Mouse (Mus musculus): ENCODE results near the gene Plbd1. TPM values are rescaled to one million over a fixed set of nuclear protein-coding genes. Genes with fewer than 3 reads are reported as not detected.
A peak's percentile ranks its signal among the peaks of the same experiment; 100 is the strongest.

Gene Plbd1
- under 1 TPM in 1 of 4 experiments, not detected in 3; 0.27 TPM for total RNA-seq (2022)

DNA sequence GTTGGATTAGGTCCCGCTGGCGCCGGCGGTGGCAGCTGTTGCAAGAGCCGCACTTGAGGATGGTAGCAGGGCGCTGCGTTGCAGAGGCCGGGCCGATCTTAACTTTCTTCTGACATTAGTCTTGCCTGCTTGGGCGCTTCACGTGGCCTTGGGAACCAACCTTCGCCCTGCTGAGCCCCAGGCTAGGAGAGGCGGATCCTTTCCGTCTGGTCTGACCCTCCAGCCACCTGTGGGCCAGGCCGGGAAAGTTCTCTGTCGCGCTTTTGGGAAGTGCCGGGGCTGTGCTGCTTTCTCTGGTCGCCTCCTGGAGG lies at the start of gene Plbd1:
Plbd1 (minus strand) TSS at position 223 of the 311 bp plus-strand sequence.
- DNase-seq (ENCODE audit: low spot score in 2 of 2): no peak

DNA sequence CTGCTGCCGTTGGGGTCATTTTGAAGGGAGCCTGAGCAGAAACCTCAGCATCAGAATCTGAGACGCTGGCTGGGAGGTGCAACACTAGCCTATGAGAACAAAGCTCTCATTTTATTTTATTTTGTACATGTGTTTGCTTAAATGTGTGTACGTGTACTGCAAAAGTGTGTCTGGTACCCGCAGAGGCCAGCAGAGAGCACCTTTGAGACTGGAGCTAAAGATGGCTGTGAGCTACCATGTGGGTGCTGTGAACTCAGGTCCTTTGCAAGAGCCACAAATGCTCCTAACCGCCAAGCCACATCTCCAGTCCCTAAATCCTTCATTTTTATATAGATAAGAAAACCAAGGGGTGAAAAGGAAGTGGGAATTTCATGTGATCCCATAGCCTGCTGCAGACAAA lies 48.7 kb upstream of the Plbd1 start:
- DNase-seq (ENCODE audit: low spot score in 2 of 2): no peak

DNA sequence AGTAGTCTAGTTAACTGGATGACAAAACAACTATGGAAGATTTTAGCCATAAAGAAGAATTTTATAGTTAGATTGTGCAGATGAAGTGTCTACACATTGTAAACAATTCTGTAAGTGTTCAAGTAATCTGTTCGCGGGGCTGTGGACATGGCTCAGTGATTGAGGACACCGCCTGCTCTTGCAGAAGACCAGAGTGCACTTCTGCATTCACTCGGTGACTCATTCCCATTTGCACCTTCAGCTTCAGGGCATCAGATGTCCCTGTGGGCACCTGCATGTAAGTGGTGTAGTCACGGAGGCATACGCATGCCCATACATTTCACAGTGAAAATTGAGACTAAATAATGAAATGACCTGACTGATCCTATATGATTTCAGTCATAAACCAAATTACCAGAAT lies 46.9 kb upstream of the Plbd1 start:
- DNase-seq (ENCODE audit: low spot score in 2 of 2): no peak

DNA sequence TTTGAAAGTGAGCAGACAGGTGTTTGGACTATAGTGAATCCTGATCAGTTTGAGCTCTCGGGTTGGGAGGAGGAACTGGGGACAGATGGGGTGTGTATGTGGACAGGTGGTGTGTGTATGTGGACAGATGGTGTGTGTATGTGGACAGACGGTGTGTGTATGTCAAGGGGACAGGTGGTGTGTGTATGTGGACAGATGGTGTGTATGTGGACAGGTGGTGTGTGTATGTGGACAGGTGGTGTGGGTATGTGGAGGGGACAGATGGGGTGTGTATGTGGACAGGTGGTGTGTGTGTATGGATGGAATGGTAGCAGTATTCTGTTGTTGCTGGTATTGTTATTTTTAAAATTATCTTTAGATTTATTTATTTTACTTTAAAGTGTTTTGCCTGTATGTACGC lies 40.1 kb upstream of the Plbd1 start:
- no peak for DNase-seq (ENCODE audit: low spot score in 2 of 2)

DNA sequence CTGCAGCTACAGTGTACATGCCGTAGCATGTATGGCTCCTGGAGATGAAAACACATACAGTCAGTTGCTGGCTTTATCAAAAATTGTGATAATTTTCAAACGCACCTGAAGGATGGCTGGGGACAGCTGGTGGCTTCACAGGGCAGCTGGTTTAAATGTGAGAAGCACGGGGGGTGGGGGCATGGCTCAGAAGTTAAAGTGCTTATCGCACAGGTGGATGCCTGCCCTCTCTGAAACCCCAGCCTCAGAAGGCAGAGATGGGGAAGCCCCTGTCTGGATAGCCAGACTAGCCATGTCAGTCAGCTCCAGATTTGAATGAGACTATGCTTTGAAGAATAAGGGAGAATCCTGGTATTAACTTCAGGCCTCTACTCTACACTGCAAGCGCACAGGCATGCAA lies 39.5 kb upstream of the Plbd1 start:
- no peak for DNase-seq (ENCODE audit: low spot score in 2 of 2)

DNA sequence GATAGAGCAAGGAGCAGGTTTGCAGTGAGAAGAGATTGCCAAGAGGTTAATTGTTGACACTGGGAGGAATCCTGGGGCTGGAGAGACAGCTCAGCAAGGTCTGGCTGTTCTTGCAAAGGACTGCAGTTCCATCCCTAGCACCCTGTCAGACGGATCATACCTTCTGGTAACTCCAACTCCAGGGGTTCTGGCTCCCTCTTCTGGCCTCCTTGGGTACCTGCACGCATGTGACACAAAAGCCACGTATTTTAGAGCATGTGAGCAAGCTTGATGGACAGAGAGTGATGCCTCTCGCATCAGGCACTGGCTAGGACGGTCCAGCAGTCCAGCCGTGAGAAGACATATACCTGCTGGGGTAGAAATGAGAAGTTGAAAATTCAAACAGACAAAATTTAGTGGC lies 29.6 kb upstream of the Plbd1 start:
- DNase-seq (ENCODE audit: low spot score in 2 of 2): no peak

DNA sequence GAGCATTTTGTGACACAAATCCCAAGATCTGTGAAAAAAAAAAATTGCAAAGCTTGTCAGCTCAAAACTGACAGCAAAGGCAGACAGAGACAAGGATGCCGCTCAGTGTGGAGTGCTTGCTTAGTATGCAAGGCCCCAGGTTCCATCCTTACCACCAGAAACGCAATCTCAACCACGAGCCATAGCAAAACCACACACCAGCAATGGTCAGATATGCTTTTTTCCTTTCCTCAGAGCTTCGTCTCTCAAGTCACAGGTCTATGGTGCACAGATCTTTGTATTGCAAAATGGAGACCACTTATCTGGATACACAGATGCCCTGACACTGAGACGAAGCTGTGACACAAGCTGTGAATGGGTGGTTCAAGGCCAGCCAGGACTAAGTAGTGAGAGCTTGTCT lies 28.8 kb upstream of the Plbd1 start:
- DNase-seq (ENCODE audit: low spot score in 2 of 2): no peak

DNA sequence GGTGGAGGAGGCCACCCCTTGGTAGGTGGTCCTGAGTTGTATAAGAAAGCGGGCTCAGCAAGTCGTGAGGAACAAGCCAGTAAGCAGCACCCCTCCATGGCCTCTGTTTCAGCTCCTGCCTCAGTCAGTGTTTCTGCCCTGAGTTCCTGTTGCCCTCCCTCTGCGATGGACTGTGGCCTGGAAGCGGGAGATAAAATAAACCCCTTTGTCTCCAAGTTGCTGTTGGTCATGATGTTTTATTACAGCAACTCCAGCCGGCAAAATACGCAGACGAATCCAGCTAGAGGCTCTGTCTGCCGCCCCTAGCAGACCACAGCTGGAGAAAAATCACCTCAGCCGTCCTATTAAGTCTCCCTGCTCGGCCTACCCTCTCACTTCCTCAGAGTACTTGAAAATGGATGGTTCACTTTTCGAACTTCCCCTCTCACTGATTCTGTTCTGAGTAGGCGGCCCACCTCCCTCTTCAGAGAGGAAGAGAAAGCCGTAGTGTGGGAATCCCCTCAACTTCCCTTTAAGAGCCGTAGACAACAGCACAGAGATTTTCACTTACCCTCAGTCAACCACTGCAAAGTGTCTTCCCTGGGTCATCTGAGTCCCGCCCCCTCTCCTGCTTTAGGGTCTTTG lies 28.2 kb upstream of the Plbd1 start:
- no peak for DNase-seq (ENCODE audit: low spot score in 2 of 2)

DNA sequence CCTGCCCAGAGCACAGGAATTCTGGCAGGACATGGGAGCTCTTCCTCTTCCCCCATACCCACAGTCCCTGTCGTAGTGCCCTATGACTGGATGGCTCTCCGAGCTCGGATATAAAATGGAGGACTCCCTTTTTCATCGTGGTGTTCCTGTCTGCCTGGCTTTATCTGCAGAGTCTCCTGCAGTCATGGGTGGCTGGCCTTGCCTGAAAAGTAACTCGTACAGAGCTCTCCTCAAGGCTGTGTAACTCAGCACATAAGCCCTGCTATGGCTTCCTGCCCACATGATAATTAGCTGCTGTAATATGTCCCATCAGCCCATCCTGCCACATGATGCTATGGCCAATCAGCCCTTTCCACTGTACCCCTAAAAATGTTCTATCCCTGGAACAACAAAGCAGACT lies 23.7 kb upstream of the Plbd1 start:
- DNase-seq (ENCODE audit: low spot score in 2 of 2): no peak

DNA sequence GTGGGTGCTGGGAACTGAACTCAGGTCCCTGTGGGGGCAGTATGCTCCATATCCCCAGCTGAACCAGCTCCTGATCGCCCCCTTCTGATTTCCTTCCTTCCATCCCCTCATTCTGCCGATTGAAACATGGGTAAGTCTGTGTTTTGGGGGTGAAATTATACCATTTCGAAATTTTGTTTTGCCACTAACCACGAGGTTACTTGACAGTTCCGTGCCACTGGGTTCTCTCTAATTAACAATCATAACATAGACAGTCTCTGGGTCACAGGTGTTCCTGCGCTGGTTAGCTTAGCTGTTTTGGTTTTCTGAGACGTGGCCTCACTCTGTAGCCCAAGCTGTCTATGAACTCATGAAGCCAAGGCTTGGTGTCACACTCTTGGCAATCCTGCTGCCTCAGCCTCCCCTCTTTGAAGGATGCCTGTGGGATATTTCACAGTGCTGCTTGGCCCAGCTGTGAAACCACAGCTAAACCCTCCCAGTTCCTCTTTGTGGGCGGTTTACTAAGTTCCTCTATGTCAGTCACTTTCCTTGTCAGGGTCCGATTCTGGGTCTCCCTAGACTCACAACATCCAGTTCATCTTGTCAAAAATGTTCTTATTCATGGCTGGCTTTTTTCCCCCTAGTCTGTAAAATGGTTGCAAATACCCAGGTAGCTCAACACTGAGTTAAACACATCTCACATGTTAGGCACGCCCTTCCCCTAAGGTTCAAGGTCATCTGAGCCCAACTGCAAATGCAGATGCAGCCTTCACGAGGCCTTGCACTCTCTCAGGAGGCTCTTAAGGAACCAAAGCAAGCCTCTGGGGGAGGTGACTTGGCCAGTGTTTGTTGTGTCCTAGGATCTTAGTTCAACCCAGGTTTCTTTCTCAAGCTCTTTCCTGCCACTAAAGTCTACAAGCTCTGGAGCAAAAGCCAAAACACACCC lies 21.9 kb upstream of the Plbd1 start:
- no peak for DNase-seq (ENCODE audit: low spot score in 2 of 2)

DNA sequence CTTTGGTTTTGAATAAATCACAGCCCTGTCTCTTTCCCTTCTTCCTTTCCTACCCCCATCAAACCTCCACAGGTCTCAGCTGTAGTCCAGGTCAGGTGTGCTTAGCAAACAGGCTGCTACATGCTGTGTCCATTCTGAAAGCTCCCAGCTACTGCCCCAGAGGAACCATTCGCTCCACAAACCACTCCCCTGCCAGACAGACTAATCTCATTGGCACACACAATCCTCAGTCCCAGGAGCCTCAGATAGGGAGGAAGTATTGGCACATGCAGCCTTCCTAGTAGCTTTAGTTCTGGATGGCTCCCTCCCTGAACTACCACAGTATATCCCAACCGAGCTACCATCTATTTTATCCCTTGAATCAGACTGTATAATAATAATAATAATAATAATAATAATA lies 17.7 kb upstream of the Plbd1 start:
- DNase-seq (ENCODE audit: low spot score in 2 of 2): no peak

DNA sequence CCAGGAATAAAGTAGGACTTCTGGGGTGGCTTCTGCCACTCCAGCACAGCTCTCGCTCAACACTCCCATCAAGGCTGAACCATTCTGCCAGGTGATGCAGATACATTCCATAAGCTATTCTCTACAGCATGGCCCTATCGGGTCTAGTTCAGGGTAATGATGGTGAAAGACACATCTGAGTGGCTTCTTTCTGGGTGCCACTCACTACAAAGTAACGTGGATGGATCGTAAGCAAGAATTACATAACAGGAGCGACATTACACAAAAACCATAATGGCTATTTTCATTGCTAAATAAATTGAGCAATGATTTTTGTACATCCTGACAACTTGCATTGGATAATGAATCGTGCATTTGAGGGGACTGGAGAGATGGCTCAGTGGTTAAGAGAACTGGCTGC lies 13.2 kb upstream of the Plbd1 start:
- no peak for DNase-seq (ENCODE audit: low spot score in 2 of 2)

DNA sequence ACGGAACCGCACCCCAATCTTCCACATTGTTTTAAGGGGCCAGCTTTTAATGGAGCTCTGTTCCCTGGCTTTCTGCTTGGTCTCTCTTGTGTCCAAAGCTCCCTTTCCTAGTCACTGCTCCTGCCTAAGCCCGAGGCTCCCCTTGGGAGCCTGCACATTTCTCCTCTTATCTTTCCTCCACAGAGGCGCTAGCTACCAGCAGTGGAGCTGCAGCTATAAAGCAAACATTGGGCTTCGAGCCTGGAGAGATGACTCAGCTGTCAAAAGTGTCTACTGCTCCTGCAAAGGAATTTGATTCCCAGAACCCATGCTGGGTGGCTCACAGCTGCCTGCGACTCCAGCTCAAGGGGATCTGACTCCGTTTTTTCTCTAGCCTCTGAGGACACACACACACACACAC lies 10.7 kb upstream of the Plbd1 start:
- DNase-seq (ENCODE audit: low spot score in 2 of 2): peak; percentile 44 to 64

DNA sequence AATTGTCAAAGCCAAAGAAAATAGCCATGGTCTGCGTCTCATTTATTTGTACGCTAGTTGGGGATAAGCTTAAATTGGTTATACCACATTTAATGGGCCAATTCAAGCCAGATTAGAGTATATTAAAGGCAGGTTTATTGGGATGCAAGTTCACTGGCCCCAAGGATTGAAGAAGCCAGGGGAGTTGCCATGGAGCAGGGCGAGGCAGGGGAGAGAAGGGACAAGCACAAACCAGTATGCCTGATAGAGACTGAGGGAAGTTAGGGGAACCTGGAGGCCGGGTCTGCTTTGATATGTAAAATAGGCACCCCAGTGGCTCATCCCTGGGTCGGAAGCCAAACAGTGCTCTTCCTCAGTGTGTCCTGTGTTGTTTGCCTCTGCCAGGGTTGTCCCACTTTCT lies 7.5 kb upstream of the Plbd1 start:
- DNase-seq (ENCODE audit: low spot score in 2 of 2): no peak

DNA sequence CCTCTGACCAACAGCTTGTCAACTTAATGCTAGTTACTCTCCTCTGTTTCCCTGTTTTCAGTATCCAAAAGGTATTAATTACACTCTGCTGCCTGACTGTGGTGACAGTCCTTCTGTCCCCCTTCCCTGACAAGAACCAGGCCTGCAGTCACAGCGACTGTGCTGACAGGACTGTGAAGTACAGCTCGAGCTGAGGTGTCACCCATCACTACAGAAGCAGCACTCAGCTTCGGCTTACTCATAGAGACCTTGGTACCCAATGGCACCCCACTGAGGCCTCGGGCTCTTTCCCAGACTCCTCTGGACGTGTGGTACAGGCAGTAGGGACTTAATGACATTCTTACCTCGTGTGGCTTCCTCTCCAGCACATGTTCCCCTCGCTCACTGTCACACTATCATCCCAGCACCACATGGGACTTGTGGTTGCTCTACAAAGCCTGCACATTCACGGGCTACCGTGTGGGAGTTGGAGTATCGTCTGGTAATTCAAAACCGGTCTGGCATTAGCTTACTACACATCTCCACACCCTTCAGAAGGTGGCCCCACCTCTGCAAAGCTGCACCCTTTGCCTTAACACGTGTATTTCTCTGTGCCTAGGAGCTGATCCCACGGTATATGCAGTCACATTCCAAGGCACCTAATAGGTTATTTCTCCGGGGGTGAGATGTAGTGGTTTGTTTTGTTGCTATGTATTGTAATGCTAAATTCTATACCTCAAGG lies 6.7 kb upstream of the Plbd1 start:
- DNase-seq (ENCODE audit: low spot score in 2 of 2): no peak

DNA sequence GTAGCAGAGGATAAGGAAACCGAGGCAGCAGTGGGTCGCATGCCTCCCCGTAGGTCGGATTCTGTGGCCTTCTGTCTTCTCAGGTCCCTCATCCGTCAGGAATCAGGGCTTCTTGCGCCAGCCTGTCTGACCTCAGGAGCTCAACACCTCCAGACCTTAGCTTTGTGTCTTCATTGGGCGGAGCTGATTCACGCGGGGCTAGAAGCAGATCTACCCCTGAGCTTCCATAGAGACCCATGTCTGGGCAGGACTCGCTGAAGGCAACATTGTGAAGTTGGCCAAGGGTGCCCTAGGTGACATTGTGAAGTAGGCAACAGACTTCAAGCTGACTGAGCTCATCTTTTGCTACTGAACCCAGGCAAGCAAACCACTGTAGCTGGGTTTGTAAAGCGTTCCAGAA lies 335 bp upstream of the Plbd1 start:
- DNase-seq (ENCODE audit: low spot score in 2 of 2): no peak

DNA sequence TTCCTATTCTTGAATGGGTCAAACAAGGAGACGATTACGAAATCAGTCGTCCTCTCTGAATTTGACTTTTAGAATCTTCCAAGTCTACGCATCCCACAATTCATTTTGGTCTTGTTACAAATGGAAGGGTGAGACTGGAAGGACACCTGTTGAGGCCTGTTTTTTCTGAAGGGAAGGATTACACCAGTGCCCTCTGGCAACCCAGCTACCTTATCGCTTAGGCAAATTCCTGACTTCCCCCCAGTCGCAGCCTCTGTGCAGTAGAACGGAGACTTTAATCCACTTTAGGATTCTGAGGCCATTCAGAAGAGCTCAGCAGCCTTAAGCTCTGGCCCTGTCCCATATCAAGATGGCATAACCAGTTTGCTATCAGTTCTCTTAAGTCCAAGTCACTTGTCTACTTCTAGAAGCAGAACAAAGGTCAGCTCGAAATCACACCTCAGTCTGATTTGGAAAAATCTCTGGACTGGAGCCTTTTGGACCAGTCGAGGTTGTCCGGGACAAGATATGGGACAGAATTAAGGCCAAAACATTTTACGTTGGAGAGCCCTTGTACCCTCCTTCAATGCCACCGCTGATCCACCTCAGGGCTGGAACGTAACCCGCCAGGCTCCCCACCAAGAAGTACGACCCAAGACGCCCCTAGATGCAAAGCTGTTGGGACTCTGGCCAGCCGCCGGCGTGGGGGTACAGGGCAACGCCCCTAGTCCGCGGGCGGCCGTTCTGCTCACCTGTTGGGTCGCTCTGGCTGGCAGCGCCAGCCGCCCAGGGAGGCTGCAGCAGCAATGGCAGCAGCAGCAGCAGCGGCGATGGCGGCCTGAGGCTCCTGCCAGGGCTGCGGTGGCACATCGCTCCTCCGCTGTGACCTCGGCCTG lies 660 bp downstream of the Plbd1 start:
- DNase-seq (ENCODE audit: low spot score in 2 of 2): no peak

DNA sequence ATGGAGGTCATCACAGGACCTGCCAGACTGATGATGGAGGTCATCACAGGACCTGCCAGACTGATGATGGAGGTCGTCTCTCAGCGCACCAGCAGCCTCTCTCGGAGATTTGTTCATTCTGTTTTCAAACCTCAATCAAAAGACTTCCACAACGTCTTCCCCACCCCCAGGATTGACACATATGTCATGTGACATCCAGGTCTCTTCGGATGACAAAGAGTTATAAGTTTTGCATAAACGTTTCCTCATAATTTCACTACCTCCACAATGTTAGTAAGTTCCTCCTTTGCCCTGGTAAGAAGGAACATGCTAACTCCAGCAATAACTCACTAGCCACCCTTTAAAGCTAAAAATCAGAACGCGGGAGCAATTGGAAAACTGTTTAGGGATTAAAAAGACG lies 2.5 kb downstream of the Plbd1 start:
- DNase-seq (ENCODE audit: low spot score in 2 of 2): no peak

DNA sequence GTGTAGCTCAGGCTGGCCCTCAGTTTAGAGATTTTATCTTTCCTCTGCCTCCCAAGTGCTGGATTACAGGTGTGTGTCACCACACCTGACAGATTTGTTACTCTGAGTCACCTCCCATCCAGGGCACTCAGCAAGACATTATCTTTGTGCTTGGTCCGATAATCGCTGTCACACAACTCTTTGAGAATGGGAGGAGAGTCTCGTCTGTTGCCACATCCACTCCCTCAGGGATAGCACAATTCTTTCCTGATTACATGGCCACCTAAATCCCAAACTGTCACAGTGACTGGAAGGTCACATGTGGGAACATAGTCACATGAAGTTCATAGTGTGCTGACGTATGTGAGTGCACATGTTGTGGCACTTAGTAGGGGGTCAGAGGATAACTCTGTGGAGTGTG lies 3.4 kb downstream of the Plbd1 start:
- no peak for DNase-seq (ENCODE audit: low spot score in 2 of 2)

DNA sequence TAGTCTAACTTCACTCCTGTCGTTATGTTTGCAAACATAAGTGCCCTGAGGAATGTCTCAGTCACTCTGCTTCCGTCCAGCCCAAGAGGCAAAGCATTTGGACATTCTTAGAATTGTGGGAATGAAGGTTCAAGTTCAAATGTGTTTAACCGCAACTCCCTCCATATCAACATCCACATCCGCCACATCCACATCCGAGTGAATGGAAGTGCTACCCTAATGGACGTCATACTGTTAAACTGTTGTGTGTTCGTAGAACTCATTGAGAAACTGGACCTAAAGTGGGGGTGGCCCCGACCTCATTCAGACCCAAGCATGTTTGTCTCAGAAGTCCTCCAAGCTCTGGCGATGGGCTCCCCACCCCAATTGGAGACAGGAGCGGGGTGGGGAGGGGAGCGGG lies 5.9 kb downstream of the Plbd1 start:
- no peak for DNase-seq (ENCODE audit: low spot score in 2 of 2)

DNA sequence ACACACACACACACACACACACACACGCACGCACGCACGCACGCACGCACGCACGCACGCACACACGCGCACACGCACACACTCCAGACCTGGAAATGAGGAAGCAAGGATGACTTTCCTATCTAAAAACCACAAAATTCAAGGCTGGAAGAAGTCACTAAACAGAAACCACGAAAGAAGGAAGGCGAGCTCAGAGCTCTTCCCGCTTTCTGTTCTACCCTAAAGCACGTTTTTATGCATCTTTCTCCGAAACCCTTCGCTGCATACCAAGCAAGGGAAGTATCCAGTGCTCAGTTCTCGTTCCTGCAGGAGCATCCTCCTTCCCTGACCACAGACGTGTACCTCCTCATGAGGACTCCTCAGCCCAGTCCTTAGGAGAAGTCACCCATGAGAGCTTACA lies 7.3 kb downstream of the Plbd1 start:
- no peak for DNase-seq (ENCODE audit: low spot score in 2 of 2)

DNA sequence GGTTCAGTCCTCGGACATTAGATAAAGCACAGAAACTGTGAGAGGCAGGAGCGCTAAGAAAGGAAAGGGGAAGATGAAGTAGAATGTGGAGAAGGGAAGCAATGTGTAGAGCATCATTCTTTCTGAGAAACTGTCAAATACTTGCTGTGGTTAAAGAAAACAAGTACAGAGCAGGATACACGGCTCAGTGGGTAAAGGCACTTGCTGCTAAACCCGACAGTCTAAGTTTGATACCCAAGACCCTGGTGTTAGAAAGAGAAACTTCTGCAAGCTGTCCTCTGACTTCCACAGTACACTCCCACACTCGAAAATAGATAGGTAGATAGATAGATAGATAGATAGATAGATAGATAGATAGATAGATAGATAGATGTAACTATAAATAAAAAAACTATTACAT lies 8.4 kb downstream of the Plbd1 start:
- no peak for DNase-seq (ENCODE audit: low spot score in 2 of 2)
